Mouse (Mus musculus) MEL (cell line): Measurements from ENCODE around the gene Gpn2. TPM values are rescaled to one million over a fixed set of nuclear protein-coding genes. Genes with fewer than 3 reads are reported as not detected.

Source experiments
- DNase-seq: peaks from one replicate; pipeline ENCODE4 v3.0.0; 2011; ENCODE audit warnings: low read depth, low spot score
- H3K27ac ChIP-seq: 2 replicates; pipeline ENCODE4 v1.5.1; 2012; ENCODE audit warnings: low read depth, mild to moderate bottlenecking, control low read depth, low read length, moderate library complexity; ENCODE audit not compliant: control insufficient read depth
- H3K27me3 ChIP-seq, 2 experiments: fragments of 150-350 bp in 1 of 2; sonication (generic) in 1 of 2; 2 replicates each; pipeline ENCODE4 v1.6.1; 2012; ENCODE audit warnings: low read length in 2 of 2, mild to moderate bottlenecking in 2 of 2, improper control_type of control experiment in 1 of 2, moderate library complexity in 1 of 2; ENCODE audit not compliant: insufficient read depth in 2 of 2, control insufficient read depth in 1 of 2
- H3K36me3 ChIP-seq, 2 experiments: 2 replicates each; pipeline ENCODE4 v1.6.1; 2012 to 2014; ENCODE audit warnings: low read length in 2 of 2, improper control_type of control experiment in 1 of 2, inconsistent platforms in 1 of 2, mild to moderate bottlenecking in 1 of 2; ENCODE audit not compliant: insufficient read depth in 2 of 2, control insufficient read depth in 1 of 2
- H3K4me1 ChIP-seq, 2 experiments: fragments of 150-350 bp in 1 of 2; sonication (generic) in 1 of 2; 2 replicates each; pipeline ENCODE4 v1.6.1; 2012; ENCODE audit warnings: low read length in 2 of 2, improper control_type of control experiment in 1 of 2, mild to moderate bottlenecking in 1 of 2; ENCODE audit not compliant: insufficient read depth in 2 of 2, control insufficient read depth in 1 of 2
- H3K4me3 ChIP-seq, 2 experiments: fragments of 150-350 bp in 1 of 2; sonication (generic) in 1 of 2; 2 replicates each; pipeline ENCODE4 v1.5.1; 2012; ENCODE audit warnings: low read depth in 2 of 2, low read length in 2 of 2, mild to moderate bottlenecking in 2 of 2, moderate library complexity in 2 of 2, control low read depth in 1 of 2, improper control_type of control experiment in 1 of 2; ENCODE audit not compliant: control insufficient read depth in 1 of 2, insufficient read depth in 1 of 2
- H3K79me2 ChIP-seq: 2 replicates; pipeline ENCODE4 v1.6.1; 2012; ENCODE audit warnings: mild to moderate bottlenecking, low read length, moderate library complexity; ENCODE audit not compliant: control insufficient read depth, poor library complexity, insufficient read depth
- H3K9ac ChIP-seq: 2 replicates; pipeline ENCODE4 v1.6.1; 2012; ENCODE audit warnings: low read depth, mild to moderate bottlenecking, control low read depth, low read length, moderate library complexity; ENCODE audit not compliant: control insufficient read depth, poor library complexity, severe bottlenecking
- H3K9me3 ChIP-seq: fragments of 150-350 bp; sonication (generic); replicated peaks from 2 replicates; pipeline ENCODE4 v1.6.1; 2012; ENCODE audit warnings: mild to moderate bottlenecking, low read length, improper control_type of control experiment, moderate library complexity; ENCODE audit not compliant: insufficient read depth
- CHD1 ChIP-seq: IDR thresholded peaks from 2 replicates; pipeline ENCODE4 v1.6.1; 2012; ENCODE audit warnings: low read depth, mild to moderate bottlenecking, inconsistent platforms, low read length, improper control_type of control experiment
- CHD2 ChIP-seq: IDR thresholded peaks from 2 replicates; pipeline ENCODE4 v1.6.1; 2011; ENCODE audit warnings: low read length, improper control_type of control experiment
- CTCF ChIP-seq, 3 experiments: IDR thresholded peaks in 2 of 3; conservative IDR thresholded peaks in 1 of 3; 2 replicates each; pipeline ENCODE4 v1.5.1; 2011 to 2012; ENCODE audit warnings: low read length in 3 of 3, low read depth in 2 of 3, mild to moderate bottlenecking in 2 of 3, improper control_type of control experiment in 1 of 3, inconsistent platforms in 1 of 3, mixed read lengths in 1 of 3, moderate library complexity in 1 of 3; ENCODE audit not compliant: control insufficient read depth in 1 of 3, insufficient read depth in 1 of 3, poor library complexity in 1 of 3, severe bottlenecking in 1 of 3
- ELF1 ChIP-seq: IDR thresholded peaks from 2 replicates; pipeline ENCODE4 v1.6.1; 2014; ENCODE audit warnings: low read depth, mild to moderate bottlenecking, inconsistent platforms, low read length, improper control_type of control experiment, moderate library complexity
- EP300 ChIP-seq, 2 experiments: IDR thresholded peaks; 2 replicates each; pipeline ENCODE4 v1.6.1; 2011; ENCODE audit warnings: improper control_type of control experiment in 2 of 2, low read length in 2 of 2, low read depth in 1 of 2, mild to moderate bottlenecking in 1 of 2
- GATA1 ChIP-seq: IDR thresholded peaks from 2 replicates; pipeline ENCODE4 v1.6.1; 2011; ENCODE audit warnings: low read depth, low read length, improper control_type of control experiment
- KAT2A ChIP-seq: conservative IDR thresholded peaks from 2 replicates; pipeline ENCODE4 v1.6.1; 2012; ENCODE audit warnings: low read depth, low read length, improper control_type of control experiment, inconsistent platforms
- MAX ChIP-seq: IDR thresholded peaks from 2 replicates; pipeline ENCODE4 v1.6.1; 2011; ENCODE audit warnings: low read length, improper control_type of control experiment
- MYC ChIP-seq: IDR thresholded peaks from 2 replicates; pipeline ENCODE4 v1.6.1; 2011; ENCODE audit warnings: low read depth, mild to moderate bottlenecking, low read length, improper control_type of control experiment, moderate library complexity
- NELFE ChIP-seq: IDR thresholded peaks from 2 replicates; pipeline ENCODE4 v1.6.1; 2011; ENCODE audit warnings: low read depth, low read length, improper control_type of control experiment
- NRF1 ChIP-seq: IDR thresholded peaks from 2 replicates; pipeline ENCODE4 v1.6.1; 2014; ENCODE audit warnings: low read depth, mild to moderate bottlenecking, inconsistent platforms, low read length, improper control_type of control experiment, moderate library complexity; ENCODE audit not compliant: poor library complexity, insufficient read depth, severe bottlenecking
- POLR2A ChIP-seq, 2 experiments: IDR thresholded peaks; 2 replicates each; pipeline ENCODE4 v1.6.1; 2011 to 2012; ENCODE audit warnings: low read length in 2 of 2, mild to moderate bottlenecking in 2 of 2, control low read depth in 1 of 2, improper control_type of control experiment in 1 of 2, low read depth in 1 of 2, moderate library complexity in 1 of 2; ENCODE audit not compliant: control insufficient read depth in 1 of 2, insufficient read depth in 1 of 2, poor library complexity in 1 of 2
- POLR2AphosphoS2 ChIP-seq: IDR thresholded peaks from 2 replicates; pipeline ENCODE4 v1.6.1; 2011; ENCODE audit warnings: low read length, improper control_type of control experiment
- POLR2AphosphoS5 ChIP-seq: IDR thresholded peaks from 2 replicates; pipeline ENCODE4 v1.6.1; 2012; ENCODE audit warnings: low read depth, borderline replicate concordance, mild to moderate bottlenecking, inconsistent platforms, low read length, moderate library complexity, mixed read lengths
- TAL1 ChIP-seq: IDR thresholded peaks from 2 replicates; pipeline ENCODE4 v1.6.1; 2012; ENCODE audit warnings: mild to moderate bottlenecking, inconsistent platforms, low read length, moderate library complexity, mixed read lengths
- TBP ChIP-seq: IDR thresholded peaks from 2 replicates; pipeline ENCODE4 v1.8.0; 2011; ENCODE audit warnings: low read depth, low read length, improper control_type of control experiment
- UBTF ChIP-seq: IDR thresholded peaks from 2 replicates; pipeline ENCODE4 v1.6.1; 2012; ENCODE audit warnings: low read depth, mild to moderate bottlenecking, inconsistent platforms, low read length, improper control_type of control experiment, moderate library complexity, borderline replicate concordance; ENCODE audit not compliant: insufficient read depth
- ZC3H11A ChIP-seq: IDR thresholded peaks from 2 replicates; pipeline ENCODE4 v1.6.1; 2012; ENCODE audit warnings: low read depth, mild to moderate bottlenecking, inconsistent platforms, low read length, improper control_type of control experiment
- ZNF384 ChIP-seq: IDR thresholded peaks from 2 replicates; pipeline ENCODE4 v1.6.1; 2012; ENCODE audit warnings: low read depth, mild to moderate bottlenecking, inconsistent platforms, low read length, improper control_type of control experiment
- polyA plus RNA-seq, 2 experiments: library from polyadenylated mRNA; stranded (reverse) in 1 of 2; unstranded in 1 of 2; fragments of >175 nt in 1 of 2; fragments of >200 nt in 1 of 2; gene quantifications; 2 replicates each; pipeline versions ENCODE4 v1.2.1 to v1.2.4; 2012; ENCODE audit warnings: low replicate concordance in 2 of 2, low read depth in 1 of 2; ENCODE audit not compliant: insufficient read length in 2 of 2, insufficient read depth in 1 of 2, missing spikeins in 1 of 2
- total RNA-seq: library from RNA; depleted of rRNA; stranded (reverse); fragments of 300-350 nt; gene quantifications from 2 replicates; pipeline ENCODE4 v1.2.3, GENCODE M21; 2012

Gene Gpn2
- total and polyA plus RNA-seq, 3 experiments = 28.6 to 43.3 TPM; not detected in 1

- H3K27ac ChIP-seq = no peak overlapping the region
- H3K4me1 ChIP-seq = peaks cover 0 to 3% of the 10 kb centered on the region in 2 experiments; a peak in 1 of 4 replicates
- no peaks in the 10 kb centered on the region; the same call in 1 of the 2 replicates for H3K79me2 ChIP-seq
- H3K9me3 ChIP-seq = no peaks in the 10 kb centered on the region
- TF ChIP-seq NRF1 = no peak
- no peak for TF ChIP-seq UBTF
- TF ChIP-seq MAX = no peak
- TF ChIP-seq ZC3H11A = no peak
- no peak for TF ChIP-seq NELFE
- no peak for TF ChIP-seq ZNF384
- TF ChIP-seq KAT2A = no peak
- no peak for TF ChIP-seq GATA1
- TF ChIP-seq EP300 (IDR thresholded peaks at IDR 0.05; ENCODE audit: low read depth in 1 of 2, low read length in 2 of 2) = no peak
- no peak for TF ChIP-seq POLR2AphosphoS5
- TF ChIP-seq POLR2AphosphoS2 = no peak
- no peak for TF ChIP-seq CHD1
- no peak for TF ChIP-seq ELF1
- H3K27me3 ChIP-seq = no peaks in the 10 kb centered on the region
- H3K4me3 ChIP-seq = no peak overlapping the region
- no peaks in the 10 kb centered on the region; a peak in 1 of 4 replicates for H3K36me3 ChIP-seq
- no peak for DNase-seq
- H3K9ac ChIP-seq = no peak overlapping the region
Measured at GRCm38 (mm10) chr4:133595538-133595937, 11.4 kb downstream of the Gpn2 start.

GRCm38 (mm10) chr4:133596084-133596483 lies 11.9 kb downstream of the Gpn2 start:
- DNase-seq = no peak
- Histone ChIP-seq H3K36me3 (no peaks in the 10 kb centered on the region; a peak in 1 of 4 replicates), H3K9me3 (no peaks in the 10 kb centered on the region), H3K79me2 (no peaks in the 10 kb centered on the region; the same call in 1 of the 2 replicates), H3K9ac (no peak overlapping the region), H3K27me3 (no peaks in the 10 kb centered on the region), H3K4me3 (no peak overlapping the region), H3K4me1 (peaks cover 0 to 3% of the 10 kb centered on the region in 2 experiments; a peak in 1 of 4 replicates), H3K27ac (no peak overlapping the region)
- TF ChIP-seq CTCF (IDR thresholded peaks at IDR 0.05 in 2 of 3, conservative IDR thresholded peaks at IDR 0.05 in 1 of 3; ENCODE audit: control insufficient read depth in 1 of 3, insufficient read depth in 1 of 3, low read depth in 2 of 3, low read length in 3 of 3, poor library complexity in 1 of 3, severe bottlenecking in 1 of 3) (no peak), CHD2 (no peak), MYC (no peak), MAX (no peak), POLR2A (IDR thresholded peaks at IDR 0.05; ENCODE audit: control insufficient read depth in 1 of 2, insufficient read depth in 1 of 2, low read depth in 1 of 2, low read length in 2 of 2, poor library complexity in 1 of 2) (no peak), CHD1 (no peak), TAL1 (no peak), ZC3H11A (no peak), TBP (no peak), EP300 (IDR thresholded peaks at IDR 0.05; ENCODE audit: low read depth in 1 of 2, low read length in 2 of 2) (no peak), NRF1 (no peak), POLR2AphosphoS2 (no peak)
